Mouse (Mus musculus): Measurements from ENCODE around the gene Cd63. TPM values are rescaled to one million over a fixed set of nuclear protein-coding genes. Genes with fewer than 3 reads are reported as not detected.

The Cd63 gene
- 100 to 1,000 TPM; 121 to 171 (median 135) TPM for total RNA-seq (2022)

DNA sequence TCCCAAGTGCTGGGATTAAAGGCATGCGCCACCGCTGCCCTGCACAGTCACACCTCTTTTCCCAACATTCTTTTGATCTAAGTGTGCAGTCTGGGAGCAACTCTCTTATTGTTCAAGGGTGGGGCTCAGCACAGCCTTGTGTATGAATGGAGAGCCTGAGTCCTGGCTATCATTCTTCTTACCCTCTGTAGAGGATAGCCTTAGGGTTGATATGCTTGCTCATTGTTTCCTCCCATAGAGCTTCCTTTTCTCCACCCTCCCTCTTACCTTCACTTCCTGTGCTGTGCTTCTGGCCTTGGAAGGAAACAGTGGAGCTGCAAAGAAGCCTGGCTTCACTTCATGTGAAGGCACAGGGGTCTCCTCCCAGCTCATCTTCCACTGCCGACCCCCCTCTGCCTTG, at the start of gene Cd63:
Gene Cd63 (plus strand): TSS at position 292 of the 400 bp plus-strand sequence.
- DNase-seq (ENCODE audit: low spot score) = no peak

- DNase-seq (ENCODE audit: low spot score) = no peak
Observed at GRCm38 (mm10) chr10:128861176-128861575, 39.6 kb upstream of the Cd63 start.

DNA sequence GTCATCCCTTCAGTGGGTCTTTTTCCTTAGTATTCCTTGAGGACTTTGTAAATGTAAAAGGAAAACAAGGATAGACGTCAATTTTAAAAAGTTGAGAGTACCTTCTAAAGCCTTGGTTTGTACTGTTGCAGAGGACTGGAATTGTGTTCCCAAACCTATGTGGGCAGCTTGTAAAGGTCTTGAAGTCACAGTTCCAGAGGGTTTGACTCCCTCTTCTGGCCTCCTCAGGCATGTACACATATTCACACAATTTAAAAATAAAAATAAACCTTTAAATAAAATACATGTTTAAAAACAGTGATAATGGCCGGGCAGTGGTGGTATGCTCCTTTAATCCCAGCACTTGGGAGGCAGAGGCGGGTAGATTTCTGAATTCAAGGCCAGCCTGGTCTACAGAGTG, 34.7 kb upstream of the Cd63 start:
- DNase-seq (ENCODE audit: low spot score) = no peak

DNA sequence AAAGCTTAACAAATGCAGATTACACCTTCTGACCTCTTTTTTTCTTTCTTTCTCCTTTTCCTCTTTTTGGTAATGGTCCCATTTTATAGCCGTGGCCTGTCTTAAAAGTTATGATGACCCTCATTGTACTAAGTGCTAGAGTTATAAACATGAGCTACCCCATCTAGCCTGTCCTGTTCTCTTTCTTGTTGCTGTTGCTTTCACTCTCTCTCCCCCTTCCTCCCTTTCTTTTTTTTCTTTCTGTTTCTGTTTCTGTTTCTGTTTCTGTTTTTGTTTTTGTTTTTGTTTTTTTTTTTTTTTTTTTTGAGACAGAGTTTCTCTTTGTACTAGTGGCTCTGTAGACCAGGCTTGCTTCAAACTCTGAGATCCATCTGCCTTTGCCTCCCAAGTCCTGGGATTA, 34.3 kb upstream of the Cd63 start:
- DNase-seq (ENCODE audit: low spot score) = no peak

GRCm38 (mm10) chr10:128870341-128870740, 30.4 kb upstream of the Cd63 start:
- no peak for DNase-seq (ENCODE audit: low spot score)

- no peak for DNase-seq (ENCODE audit: low spot score)
Observed at GRCm38 (mm10) chr10:128878291-128878690, 22.5 kb upstream of the Cd63 start.

GRCm38 (mm10) chr10:128878811-128879210, 22.0 kb upstream of the Cd63 start:
- DNase-seq (ENCODE audit: low spot score) = no peak

DNA sequence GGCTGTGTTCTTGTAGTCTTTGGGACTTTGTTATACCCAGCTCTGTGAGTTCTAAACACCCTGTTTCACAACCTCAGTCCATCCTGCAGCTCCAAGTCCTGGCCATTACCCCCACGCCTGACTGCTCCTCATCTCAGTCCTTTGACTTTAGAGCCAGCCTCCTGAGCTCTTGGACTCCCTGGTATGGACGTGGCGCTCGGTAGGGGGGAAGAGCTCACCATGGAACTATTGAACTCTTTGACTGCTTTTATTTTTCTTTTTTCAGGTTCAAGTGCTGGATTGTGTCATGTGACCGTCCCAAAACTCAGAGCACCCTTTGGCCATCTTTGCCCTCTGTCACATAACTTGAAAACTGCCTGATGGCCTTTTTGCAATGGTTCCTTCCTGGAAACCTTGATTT, 18.7 kb upstream of the Cd63 start:
- no peak for DNase-seq (ENCODE audit: low spot score)

DNA sequence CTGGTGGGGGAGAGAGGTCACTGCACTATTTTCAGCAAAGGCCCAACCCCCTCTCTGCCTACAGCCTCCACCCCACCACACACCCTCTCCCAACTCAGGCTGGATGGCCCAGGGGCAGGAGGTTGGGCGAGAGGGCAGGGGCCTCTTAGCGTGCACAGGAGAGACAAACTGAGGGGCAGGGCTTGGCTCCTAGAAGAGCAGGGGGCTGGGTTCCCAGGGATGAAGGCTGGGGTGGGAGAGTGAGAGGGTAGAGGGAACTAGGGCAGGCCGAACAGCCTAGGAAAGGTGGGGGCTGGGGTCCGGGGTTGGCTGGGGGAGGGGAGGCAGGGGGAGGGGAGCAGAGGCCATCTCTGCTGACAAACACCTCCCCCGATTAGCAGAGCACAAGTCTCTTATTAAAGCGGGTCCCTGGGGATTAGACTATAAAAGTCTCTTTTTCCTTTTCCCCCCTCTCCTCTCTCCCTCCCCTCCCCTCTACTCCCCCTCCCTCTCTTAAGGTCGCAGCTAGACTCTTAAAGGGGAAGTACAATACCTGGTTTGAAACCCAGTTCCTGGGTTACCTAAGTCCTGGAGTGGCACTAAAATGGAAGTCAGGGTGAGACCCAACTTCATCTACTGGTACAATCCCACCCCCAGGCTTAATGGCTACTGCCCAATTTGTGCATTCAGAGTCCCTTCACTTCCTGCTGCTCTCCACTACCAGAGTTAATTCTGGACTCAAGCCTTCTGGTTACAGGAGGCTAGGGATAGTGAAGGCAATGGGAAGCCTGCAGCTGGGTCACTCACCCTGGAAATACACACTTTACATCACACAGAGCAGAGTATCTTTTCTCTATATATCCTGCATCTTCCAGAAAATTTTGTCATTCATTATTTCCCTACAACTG, 11.6 kb upstream of the Cd63 start:
- no peak for DNase-seq (ENCODE audit: low spot score)

DNA sequence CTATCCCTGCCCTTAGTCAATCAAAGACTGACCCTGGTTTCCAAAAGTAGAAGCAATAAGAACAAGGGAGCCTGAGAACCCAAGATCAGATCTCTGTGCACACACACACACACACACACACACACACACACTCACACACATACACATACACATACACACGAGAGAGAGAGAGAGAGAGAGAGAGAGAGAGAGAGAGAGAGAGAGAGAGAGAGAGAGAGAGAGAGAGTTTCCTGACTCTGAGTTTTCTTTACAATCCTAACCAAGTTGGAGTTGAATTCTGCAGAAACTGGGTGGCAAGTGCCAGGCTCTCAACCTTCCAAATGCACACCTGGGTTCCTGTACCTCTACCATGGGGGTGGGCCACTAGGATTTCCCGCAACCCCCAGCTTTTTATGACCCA, 10.9 kb upstream of the Cd63 start:
- DNase-seq (ENCODE audit: low spot score) = no peak

GRCm38 (mm10) chr10:128890383-128891295, 10.2 kb upstream of the Cd63 start:
- DNase-seq (ENCODE audit: low spot score) = no peak

- DNase-seq (ENCODE audit: low spot score) = no peak
Observed at GRCm38 (mm10) chr10:128891296-128892094, 9.3 kb upstream of the Cd63 start, which contains the start of gene Gdf11. Gene Gdf11 (minus strand): TSS chr10:128891718.

- DNase-seq (ENCODE audit: low spot score) = no peak
Observed at GRCm38 (mm10) chr10:128892246-128892645, 8.5 kb upstream of the Cd63 start.

GRCm38 (mm10) chr10:128895437-128895836, 5.4 kb upstream of the Cd63 start:
- peak; percentile 89 for DNase-seq (ENCODE audit: low spot score)

DNA sequence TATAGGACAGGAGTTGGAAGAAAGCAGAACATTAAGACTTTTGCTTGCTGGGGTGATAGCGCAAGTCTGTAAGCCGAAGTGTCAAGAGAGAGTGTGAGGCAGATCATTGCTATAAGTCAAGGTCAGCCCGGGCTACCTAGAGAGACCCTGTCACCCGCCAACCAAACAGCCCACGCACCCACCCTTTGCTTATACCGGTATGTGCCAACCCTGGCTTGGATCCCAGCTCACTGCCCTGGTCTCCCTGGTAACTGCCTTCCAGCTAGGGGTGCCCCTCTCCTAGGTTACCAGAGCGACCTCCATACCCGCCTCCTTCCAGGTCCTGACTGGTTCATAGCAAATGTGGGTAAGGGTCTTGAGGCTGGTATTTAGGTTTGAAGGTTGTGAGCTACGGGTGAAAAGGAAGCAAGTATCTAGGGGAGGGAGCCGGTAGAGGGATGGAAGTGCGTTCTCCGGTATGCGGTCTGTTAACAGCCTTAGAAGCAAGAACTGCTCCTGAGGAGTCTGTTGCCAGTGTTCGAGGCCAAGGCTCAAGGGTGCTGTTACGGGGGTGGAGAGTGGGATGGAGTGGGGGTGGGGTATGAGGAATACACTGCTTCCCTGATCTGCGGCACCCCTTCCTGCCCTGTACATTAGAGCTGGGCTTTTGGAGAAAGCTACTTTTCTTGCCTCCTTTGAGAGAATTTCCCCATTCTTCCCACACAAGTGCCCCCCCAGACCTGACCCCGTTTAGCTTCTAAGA, 4.7 kb upstream of the Cd63 start:
- DNase-seq (ENCODE audit: low spot score) = no peak

GRCm38 (mm10) chr10:128896807-128897206, 4.0 kb upstream of the Cd63 start:
- no peak for DNase-seq (ENCODE audit: low spot score)

DNA sequence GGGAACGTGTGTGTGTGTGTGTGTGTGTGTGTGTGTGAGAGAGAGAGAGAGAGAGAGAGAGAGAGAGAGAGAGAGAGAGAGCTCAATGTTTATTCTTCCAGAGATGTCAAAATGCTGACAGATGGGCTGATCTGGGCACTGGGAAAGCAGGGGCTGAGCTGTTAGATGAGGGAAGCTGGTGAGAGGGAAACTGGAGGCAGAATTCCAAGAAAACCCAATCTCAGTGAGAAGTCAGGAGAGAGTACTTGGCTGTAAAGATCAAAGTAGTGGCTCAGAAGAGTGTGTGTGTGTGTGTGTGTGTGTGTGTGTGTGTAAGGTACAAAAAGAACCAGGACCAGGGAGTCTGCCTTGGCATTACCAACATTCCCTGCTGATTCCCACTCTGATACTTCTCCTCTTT, 3.3 kb upstream of the Cd63 start:
- DNase-seq (ENCODE audit: low spot score) = no peak

GRCm38 (mm10) chr10:128899759-128900490, 864 bp upstream of the Cd63 start:
- no peak for DNase-seq (ENCODE audit: low spot score)

- no peak for DNase-seq (ENCODE audit: low spot score)
Observed at GRCm38 (mm10) chr10:128901409-128901808, 620 bp downstream of the Cd63 start.

DNA sequence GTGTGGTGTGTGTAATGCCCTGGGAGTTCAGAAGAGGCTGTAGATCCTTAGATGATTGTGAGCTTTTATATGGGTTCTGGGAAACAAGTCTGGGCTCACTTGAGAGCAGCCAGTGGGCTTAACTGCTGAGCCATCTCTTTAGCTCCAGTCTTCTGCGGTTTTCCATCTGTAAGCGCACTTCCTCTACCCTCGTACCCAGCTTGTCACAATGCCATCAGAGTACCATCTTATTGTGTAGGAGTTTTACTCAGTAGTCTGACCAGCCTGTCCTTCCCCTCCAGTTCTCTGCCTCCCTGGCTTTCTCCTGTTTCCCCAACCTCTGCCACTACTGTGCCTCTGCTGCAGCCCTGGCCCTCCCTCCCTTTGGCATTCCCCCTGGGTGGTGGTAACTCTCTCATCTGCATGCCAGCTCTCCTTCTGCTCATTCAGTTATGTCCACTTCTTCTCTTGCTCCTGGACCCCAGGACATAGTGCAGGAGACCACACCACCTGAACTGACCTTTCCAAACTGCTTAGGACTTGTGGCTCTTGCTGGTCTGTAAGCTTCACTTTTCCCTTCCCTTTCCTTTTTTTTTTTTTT, 1.7 kb downstream of the Cd63 start:
- DNase-seq (ENCODE audit: low spot score) = no peak
